ENCODE assay signal across 12 mouse cellular contexts in the genomic region with DNA sequence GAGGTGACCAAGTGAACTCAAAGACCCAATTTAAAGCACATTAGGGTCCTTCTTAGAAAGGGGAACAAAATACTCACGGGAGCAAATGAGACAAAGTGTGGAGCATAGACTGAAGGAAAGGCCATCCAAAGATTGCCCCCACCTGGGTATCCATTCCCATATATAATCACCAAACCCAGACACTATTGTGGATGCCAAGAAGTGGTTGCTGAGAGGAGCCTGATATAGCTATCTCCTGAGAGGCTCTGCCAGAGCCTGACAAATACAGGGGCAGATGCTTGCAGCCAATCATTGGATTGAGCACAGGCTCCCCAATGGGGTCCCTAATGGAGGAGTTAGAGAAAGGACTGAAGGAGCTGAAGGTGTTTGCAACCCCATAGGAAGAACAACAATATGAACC. TPM values are rescaled to one million over a fixed set of nuclear protein-coding genes. Genes with fewer than 3 reads are reported as not detected.
"Had no signal": no experiment of that assay in that cellular context is flagged by ENCODE, and none has a peak within 500 bp of the region (broad histone marks: within the 10 kb centered on the region; RNA-seq: fewer than 3 reads in every experiment).

No protein-coding gene starts in this region.

RNA-seq across cellular contexts. Expression of gene Aicda, which starts 21.4 kb away (rescaled TPM):
- polyA plus RNA-seq: stomach, embryonic 14.5 days; stomach, postnatal 0 days; testis, adult 2 months; urinary bladder, adult 2 months had no signal

RNA-seq across cellular contexts. Expression of gene Gdf3, which starts 34.9 kb away (rescaled TPM):
- polyA plus RNA-seq: neural tube, embryonic 13.5 days; neural tube, embryonic 14.5 days; small intestine, adult 2 months; stomach, embryonic 14.5 days; stomach, postnatal 0 days; urinary bladder, adult 2 months had no signal

RNA-seq across cellular contexts. Expression of gene Dppa3, which starts 51.2 kb away (rescaled TPM):
- total RNA-seq: neutrophil, adult 5-6 weeks had no signal
- polyA plus RNA-seq: neural tube, embryonic 13.5 days; neural tube, embryonic 14.5 days; neural tube, embryonic 15.5 days; small intestine, adult 2 months; spleen, adult 2 months; stomach, embryonic 14.5 days; stomach, embryonic 15.5 days; stomach, embryonic 16.5 days; stomach, postnatal 0 days had no signal
